Mouse (Mus musculus) gastrocnemius, postnatal 36 days (tissue): ENCODE data around the gene Dnajb12. TPM values are rescaled to one million over a fixed set of nuclear protein-coding genes. Genes with fewer than 3 reads are reported as not detected.

Experiments
- DNase-seq, 2 experiments: peaks; one replicate each; pipeline ENCODE4 v3.0.0; 2022
- intact Hi-C: fragments of 180-260 bp; cut with DNase I; formaldehyde crosslinking; loops from one replicate; pipeline ENCODE4 v1.15.1; 2025
- total RNA-seq, 2 experiments: library from RNA; stranded (reverse); gene quantifications; 2 replicates each; pipeline ENCODE4 v1.2.3; 2021

The Dnajb12 gene
- total RNA-seq, 2 experiments from 2014 or later: 54.7 to 61.2 TPM

DNA sequence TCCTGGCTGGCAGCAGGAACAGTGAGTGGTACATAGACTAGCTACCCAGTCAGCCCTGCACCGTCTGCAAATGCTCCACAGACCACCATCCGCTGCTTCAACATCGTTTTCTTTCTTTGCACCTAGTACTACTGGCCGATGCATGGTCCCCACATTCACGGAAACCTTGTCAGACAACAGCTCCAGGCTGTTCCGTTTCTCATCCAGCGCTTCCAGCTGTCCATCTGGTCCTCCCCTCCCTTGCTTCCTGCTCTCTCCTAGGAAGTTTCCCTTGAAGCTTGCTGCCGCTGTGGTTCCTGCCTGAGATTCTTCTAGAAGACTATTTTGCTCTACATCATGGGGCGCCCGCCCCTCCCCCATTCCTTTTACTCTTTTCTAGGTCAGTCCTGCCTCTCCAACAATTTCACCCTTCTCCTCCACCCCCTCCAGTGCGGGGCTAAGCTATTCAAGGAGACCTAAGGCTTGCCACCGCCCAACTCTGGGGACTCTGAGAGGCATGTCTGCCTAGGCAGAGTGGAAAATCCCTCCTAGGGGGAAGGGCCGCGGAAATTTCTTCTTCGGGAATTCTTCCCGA lies 63.6 kb downstream of the Dnajb12 start:
- no peak for DNase-seq
- intact Hi-C loops: loop anchor here (2.0 kb wide), 1 partner anchor 18 kb away; no protein-coding TSS in a partner anchor

DNA sequence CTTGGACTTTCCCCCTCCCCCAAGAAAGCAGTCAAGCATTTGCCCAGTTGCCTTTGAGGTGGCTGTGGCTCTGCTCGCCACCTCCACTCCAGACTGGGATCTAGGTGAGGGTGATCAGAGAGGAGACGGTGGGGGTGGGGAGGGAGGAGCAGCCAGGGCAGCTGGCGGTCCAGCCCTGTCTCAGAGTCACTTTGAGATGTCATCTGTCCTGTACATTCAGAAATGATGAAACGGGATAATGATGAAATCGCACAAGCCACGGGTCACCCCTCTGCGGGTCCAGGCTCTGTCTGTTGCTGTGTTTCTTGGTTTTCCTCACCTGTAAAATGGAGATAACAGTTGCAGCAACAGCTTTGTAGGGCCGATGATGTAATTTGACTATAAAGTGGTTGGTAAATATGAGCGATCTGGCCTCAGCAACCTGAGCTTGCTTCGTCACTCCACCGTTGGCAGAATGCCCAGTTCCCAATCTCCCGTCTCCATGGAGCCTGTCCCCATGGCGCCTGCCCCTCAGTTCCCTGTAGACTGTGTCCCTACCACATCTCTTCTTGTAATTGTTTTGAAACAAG lies 64.1 kb downstream of the Dnajb12 start:
- intact Hi-C loops: loop anchor here (2.0 kb wide), 1 partner anchor 19 kb away; no protein-coding TSS in a partner anchor
- DNase-seq: peak in 1 of 2 experiments; percentile 60

GRCm38 (mm10) chr10:59945416-59945815 lies 66.1 kb downstream of the Dnajb12 start:
- intact Hi-C loops: no loop called here
- no peak for DNase-seq

DNA sequence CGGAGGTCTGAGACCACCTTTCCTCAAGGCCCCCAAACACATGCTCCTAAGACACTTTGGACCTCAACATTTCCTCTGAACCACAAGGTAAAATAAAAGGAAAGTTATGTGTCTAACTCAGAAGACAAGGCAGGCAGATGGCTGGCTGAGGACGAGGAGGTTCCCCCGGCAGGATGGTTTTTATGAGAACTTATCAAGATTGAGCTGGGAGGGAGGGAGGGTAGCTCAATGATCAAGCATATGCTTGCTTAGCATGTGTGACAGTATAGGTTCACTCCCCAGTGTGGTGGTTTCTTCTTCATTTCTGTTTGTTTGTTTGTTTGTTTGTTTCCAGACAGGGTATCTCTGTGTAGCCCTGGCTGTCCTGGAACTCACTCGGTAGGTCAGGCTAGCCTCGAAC lies 67.0 kb downstream of the Dnajb12 start:
- intact Hi-C loops: no loop called here
- DNase-seq: no peak

DNA sequence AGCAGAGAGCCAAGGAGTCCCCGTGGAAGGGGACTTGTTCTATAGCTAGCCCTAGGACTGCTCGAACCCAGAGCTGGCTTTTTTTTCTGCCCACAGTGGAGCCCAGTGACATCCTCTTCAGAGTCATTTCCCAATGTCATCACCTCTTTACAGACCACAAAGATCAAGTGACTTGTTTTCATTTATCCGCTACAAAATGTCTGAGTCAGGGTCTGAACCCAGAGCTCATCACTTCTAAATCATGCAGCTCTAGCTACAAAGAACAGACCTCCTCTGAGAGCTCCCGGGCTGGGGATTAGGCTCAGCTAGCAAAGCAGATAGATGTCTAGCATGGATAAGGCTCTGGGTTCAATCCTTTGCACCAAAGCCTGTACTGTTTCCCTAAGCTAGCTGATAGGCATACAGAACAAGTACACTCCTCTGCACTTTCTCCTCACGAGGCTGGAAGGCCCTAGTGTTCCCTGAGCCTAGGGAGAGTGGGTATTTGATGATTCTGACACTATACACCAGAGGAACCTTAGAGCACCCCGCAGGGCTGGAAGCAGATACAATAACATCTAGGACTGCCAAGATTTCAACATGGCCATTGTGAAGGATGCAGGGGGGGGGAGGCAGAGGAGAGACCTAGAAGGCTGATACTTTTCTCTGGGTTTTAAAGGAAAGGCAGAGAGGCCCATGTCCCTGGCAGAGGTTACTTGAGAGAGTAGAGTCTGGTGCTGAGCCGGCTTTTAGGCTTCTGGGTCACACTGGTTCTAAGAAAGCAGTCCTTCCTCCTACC lies 68.1 kb downstream of the Dnajb12 start:
- DNase-seq: no peak
- intact Hi-C loops: no loop called here

GRCm38 (mm10) chr10:59948363-59949254 lies 69.3 kb downstream of the Dnajb12 start:
- intact Hi-C loops: no loop called here
- DNase-seq: no peak

Other genes with a start within 250 kb of the Dnajb12 start
- 10 to 100 TPM; 47.8 to 53.1 TPM for gene Micu1, start 177.1 kb upstream of the Dnajb12 start, total RNA-seq
- gene Ddit4, start 72.3 kb downstream of the Dnajb12 start, total RNA-seq: 10 to 100 TPM; 18.2 to 39.3 TPM
- 10 to 100 TPM; 12.8 to 13.1 TPM for gene Ascc1, start 123.2 kb downstream of the Dnajb12 start, total RNA-seq
- 10 to 100 TPM; 45.0 to 46.0 TPM for gene Anapc16, start 123.6 kb downstream of the Dnajb12 start, total RNA-seq
- 1 to 10 TPM; 4.9 to 5.8 TPM for gene Spock2, start 226.7 kb downstream of the Dnajb12 start, total RNA-seq